Mouse (Mus musculus) myocyte (in vitro differentiated cells): ENCODE data around the gene Ccl27a.

Source experiments
- E2F4 ChIP-seq: IDR thresholded peaks from one replicate; pipeline ENCODE4 v1.6.1; 2011; ENCODE audit warnings: mild to moderate bottlenecking, control low read depth, moderate library complexity; ENCODE audit not compliant: insufficient read depth
- MAX ChIP-seq: IDR thresholded peaks from one replicate; pipeline ENCODE4 v1.6.1; 2011; ENCODE audit warnings: low read depth, mild to moderate bottlenecking, control low read depth
- MYOG ChIP-seq, 3 experiments: IDR thresholded peaks; one replicate each; pipeline ENCODE4 v1.6.1; 2011; ENCODE audit warnings: control low read depth in 2 of 3, low read depth in 2 of 3, mild to moderate bottlenecking in 2 of 3; ENCODE audit not compliant: insufficient read length in 2 of 3, control insufficient read depth in 1 of 3, insufficient read depth in 1 of 3
- POLR2A ChIP-seq: IDR thresholded peaks from one replicate; pipeline ENCODE4 v1.6.1; 2011; ENCODE audit warnings: low read depth, mild to moderate bottlenecking, control low read depth, moderate library complexity; ENCODE audit not compliant: insufficient read length
- POLR2AphosphoS2 ChIP-seq: IDR thresholded peaks from one replicate; pipeline ENCODE4 v1.6.1; 2011; ENCODE audit warnings: low read depth, control low read depth; ENCODE audit not compliant: insufficient read length
- USF1 ChIP-seq: IDR thresholded peaks from one replicate; pipeline ENCODE4 v1.6.1; 2011; ENCODE audit warnings: low read depth, mild to moderate bottlenecking, control low read depth, moderate library complexity

GRCm38 (mm10) chr4:41740380-41741157, 33.5 kb downstream of the Ccl27a start:
- TF ChIP-seq POLR2A (no peak), E2F4 (no peak), USF1 (no peak), POLR2AphosphoS2 (no peak), MYOG (IDR thresholded peaks at IDR 0.05; ENCODE audit: control insufficient read depth in 1 of 3, insufficient read depth in 1 of 3, insufficient read length in 2 of 3, low read depth in 2 of 3) (no peak), MAX (peak; percentile 41)
